Mouse (Mus musculus) midbrain, embryonic 15.5 days (tissue): ENCODE measurements around the gene Abhd17b. TPM values are rescaled to one million over a fixed set of nuclear protein-coding genes. Genes with fewer than 3 reads are reported as not detected.

Source experiments
- ATAC-seq: fragments of 200-750 bp; cut with Nextera tagmentation; replicated peaks from 2 replicates; pipeline ENCODE4 v1.8.0; 2017; ENCODE audit warnings: moderate TSS enrichment
- H3K27ac ChIP-seq: fragments of 300-500 bp; sonication (generic); 2 replicates; pipeline ENCODE4 v1.5.1; 2015; ENCODE audit warnings: mild to moderate bottlenecking, inconsistent platforms
- H3K27me3 ChIP-seq: fragments of 300-500 bp; sonication (generic); replicated peaks from 2 replicates; pipeline ENCODE4 v1.6.1; 2015; ENCODE audit warnings: inconsistent platforms
- H3K36me3 ChIP-seq: fragments of 300-500 bp; sonication (generic); replicated peaks from 2 replicates; pipeline ENCODE4 v1.6.1; 2015; ENCODE audit warnings: inconsistent platforms
- H3K4me1 ChIP-seq: fragments of 300-500 bp; sonication (generic); 2 replicates; pipeline ENCODE4 v1.6.1; 2015; ENCODE audit warnings: inconsistent platforms
- H3K4me2 ChIP-seq: fragments of 300-500 bp; sonication (generic); 2 replicates; pipeline ENCODE4 v1.6.1; 2015; ENCODE audit warnings: inconsistent platforms, mild to moderate bottlenecking, moderate library complexity
- H3K4me3 ChIP-seq: fragments of 300-500 bp; sonication (generic); 2 replicates; pipeline ENCODE4 v1.5.1; 2015; ENCODE audit warnings: mild to moderate bottlenecking, inconsistent platforms
- H3K9ac ChIP-seq: fragments of 300-500 bp; sonication (generic); 2 replicates; pipeline ENCODE4 v1.6.1; 2015; ENCODE audit warnings: mild to moderate bottlenecking, inconsistent platforms
- H3K9me3 ChIP-seq: fragments of 300-500 bp; sonication (generic); 2 replicates; pipeline ENCODE4 v1.6.1; 2016; ENCODE audit warnings: inconsistent platforms
- WGBS: fragments of 180-500 bp; shearing (Covaris S2); methylation state at CpG from one replicate; pipeline ENCODE4 v1.1.7; 2015; ENCODE audit warnings: mixed read lengths; 5-methylcytosine and 5-hydroxymethylcytosine counted together
- polyA plus RNA-seq: library from polyadenylated mRNA; unstranded; fragments of >200 nt; fragmentation: Nextera tagmentation; extraction: Ambion mirVana; gene quantifications from 2 replicates; pipeline ENCODE4 v1.2.1, GENCODE M21; 2015

Abhd17b gene
- polyA plus RNA-seq, 1 experiment from 2014 or later = 36.9 TPM

GRCm38 (mm10) chr19:21660734-21661133 is 7.7 kb downstream of the Abhd17b start:
- 92% methylated on average over 1 of the region's 1 CpGs for WGBS
- no peak for ATAC-seq
- no peaks in the 10 kb centered on the region for H3K27me3 ChIP-seq
- no peak overlapping the region for H3K27ac ChIP-seq
- H3K4me1 ChIP-seq = peaks cover 4% of the 10 kb centered on the region
- H3K4me3 ChIP-seq = no peak overlapping the region
- no peak overlapping the region for H3K4me2 ChIP-seq
- H3K9me3 ChIP-seq = no peaks in the 10 kb centered on the region
- no peaks in the 10 kb centered on the region for H3K36me3 ChIP-seq
- H3K9ac ChIP-seq = no peak overlapping the region

- ATAC-seq = no peak
- no peaks in the 10 kb centered on the region for H3K27me3 ChIP-seq
- no peaks in the 10 kb centered on the region for H3K4me1 ChIP-seq
- no peak overlapping the region for H3K27ac ChIP-seq
- no peak overlapping the region for H3K4me2 ChIP-seq
- no peaks in the 10 kb centered on the region for H3K9me3 ChIP-seq
- WGBS = 86% methylated on average over 4 of the region's 4 CpGs
- H3K36me3 ChIP-seq = no peaks in the 10 kb centered on the region
- H3K4me3 ChIP-seq = no peak overlapping the region
- H3K9ac ChIP-seq = no peak overlapping the region
These were observed 10.9 kb downstream of the Abhd17b start for GRCm38 (mm10) chr19:21663756-21664456.

DNA sequence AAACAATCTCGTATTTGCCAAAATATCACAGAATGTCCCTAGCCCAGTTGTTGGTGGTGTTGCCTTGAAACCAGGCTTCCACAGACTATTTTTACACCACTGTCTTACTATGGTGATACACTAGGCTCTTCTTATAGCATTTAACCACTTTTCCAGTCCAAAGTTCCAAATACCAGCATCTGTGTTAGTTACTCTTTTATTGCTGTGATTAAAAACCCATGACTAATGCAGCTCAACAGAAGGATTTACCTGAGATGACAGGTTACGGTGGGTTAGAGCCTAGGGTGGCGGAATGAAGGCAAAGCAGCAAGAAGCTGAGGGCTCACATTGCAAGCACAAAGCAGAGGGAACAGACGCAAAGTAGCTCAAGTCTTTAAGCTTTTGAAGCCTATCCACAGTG is 16.7 kb downstream of the Abhd17b start:
- no peaks in the 10 kb centered on the region for H3K36me3 ChIP-seq
- no peaks in the 10 kb centered on the region for H3K4me1 ChIP-seq
- H3K9ac ChIP-seq = no peak overlapping the region
- H3K27ac ChIP-seq = no peak overlapping the region
- 84% methylated on average over 4 of the region's 4 CpGs for WGBS
- no peak overlapping the region for H3K4me2 ChIP-seq
- no peaks in the 10 kb centered on the region for H3K27me3 ChIP-seq
- no peak for ATAC-seq
- no peak overlapping the region for H3K4me3 ChIP-seq
- H3K9me3 ChIP-seq = no peaks in the 10 kb centered on the region

- Histone ChIP-seq H3K4me3 (no peak overlapping the region), H3K36me3 (no peaks in the 10 kb centered on the region; the same call in 1 of the 2 replicates), H3K9ac (no peak overlapping the region), H3K4me2 (no peak overlapping the region), H3K27ac (no peak overlapping the region), H3K9me3 (no peaks in the 10 kb centered on the region), H3K27me3 (no peaks in the 10 kb centered on the region), H3K4me1 (no peaks in the 10 kb centered on the region)
- ATAC-seq = no peak
- WGBS = 97% methylated on average over 17 of the region's 17 CpGs
These were observed 21.5 kb downstream of the Abhd17b start for GRCm38 (mm10) chr19:21674354-21675096.

GRCm38 (mm10) chr19:21680091-21680490 is 27.1 kb downstream of the Abhd17b start:
- peaks cover 5% of the 10 kb centered on the region; the same call in 1 of the 2 replicates for H3K36me3 ChIP-seq
- no peak overlapping the region for H3K9ac ChIP-seq
- H3K9me3 ChIP-seq = no peaks in the 10 kb centered on the region
- H3K27me3 ChIP-seq = no peaks in the 10 kb centered on the region
- WGBS = 96% methylated on average over 3 of the region's 3 CpGs
- no peak overlapping the region for H3K4me3 ChIP-seq
- H3K27ac ChIP-seq = no peak overlapping the region
- no peaks in the 10 kb centered on the region for H3K4me1 ChIP-seq
- no peak overlapping the region for H3K4me2 ChIP-seq
- no peak for ATAC-seq

DNA sequence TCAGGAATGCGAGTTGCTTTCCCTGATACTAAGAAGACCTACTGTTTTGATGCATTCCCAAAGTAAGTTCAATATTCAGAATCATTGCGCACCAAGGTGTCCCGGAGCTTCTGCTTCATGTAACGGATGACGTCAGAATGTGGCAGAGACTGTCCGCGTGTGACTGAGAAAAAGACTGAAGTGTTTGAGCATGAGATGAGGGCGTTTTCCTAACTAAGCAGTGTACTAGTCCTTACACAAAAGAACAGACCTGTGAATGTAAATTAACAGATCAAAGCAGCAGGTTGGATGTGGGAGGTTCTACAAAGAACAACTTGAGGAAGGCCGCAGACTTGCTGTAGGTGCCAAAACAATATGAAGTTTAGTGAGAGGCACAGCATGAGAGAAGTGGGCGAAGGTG is 28.0 kb downstream of the Abhd17b start:
- Histone ChIP-seq H3K4me3 (no peak overlapping the region), H3K36me3 (peaks cover 5% of the 10 kb centered on the region; the same call in 1 of the 2 replicates), H3K4me1 (no peaks in the 10 kb centered on the region), H3K9ac (no peak overlapping the region), H3K27me3 (no peaks in the 10 kb centered on the region), H3K4me2 (no peak overlapping the region), H3K27ac (no peak overlapping the region), H3K9me3 (no peaks in the 10 kb centered on the region)
- no peak for ATAC-seq
- WGBS = 96% methylated on average over 10 of the region's 10 CpGs

- H3K4me2 ChIP-seq = no peak overlapping the region
- no peaks in the 10 kb centered on the region for H3K36me3 ChIP-seq
- peak; percentile 91 for ATAC-seq
- no peaks in the 10 kb centered on the region for H3K4me1 ChIP-seq
- no peak overlapping the region for H3K27ac ChIP-seq
- no peaks in the 10 kb centered on the region for H3K27me3 ChIP-seq
- H3K4me3 ChIP-seq = no peak overlapping the region
- no peaks in the 10 kb centered on the region for H3K9me3 ChIP-seq
- H3K9ac ChIP-seq = no peak overlapping the region
- WGBS = 74% methylated on average over 3 of the region's 3 CpGs
These were observed 60.5 kb downstream of the Abhd17b start for GRCm38 (mm10) chr19:21713260-21714031.

DNA sequence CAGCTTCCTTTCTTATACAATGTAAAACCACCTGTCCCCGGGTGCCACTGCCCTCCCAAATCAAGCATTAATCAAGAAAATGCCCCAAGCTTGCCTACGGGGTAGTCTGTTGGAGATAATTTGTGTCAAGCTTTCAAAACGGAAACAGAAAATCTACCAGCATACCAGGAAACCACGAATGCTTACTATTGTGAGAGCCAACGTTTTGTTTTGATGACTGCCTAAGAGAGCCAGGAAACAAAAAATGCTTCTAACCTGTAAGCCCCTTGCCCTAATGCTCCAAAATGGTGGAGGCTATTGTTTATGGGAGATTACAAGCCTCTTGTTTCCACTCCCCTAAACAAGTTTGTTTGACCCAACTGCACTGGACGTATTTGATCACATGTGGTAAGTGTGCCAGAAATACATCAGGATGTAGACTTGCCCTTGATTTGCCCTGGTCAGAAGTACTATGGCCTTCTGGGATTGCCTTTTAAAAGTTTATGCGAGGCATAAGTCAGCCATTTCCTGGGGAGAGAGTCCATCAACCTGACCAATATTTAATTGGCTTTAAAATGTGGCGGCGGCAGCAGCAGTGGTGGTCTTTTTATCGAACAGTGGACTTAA is 61.4 kb downstream of the Abhd17b start:
- no peak for ATAC-seq
- Histone ChIP-seq H3K9ac (no peak overlapping the region), H3K9me3 (no peaks in the 10 kb centered on the region), H3K27ac (no peak overlapping the region), H3K27me3 (no peaks in the 10 kb centered on the region), H3K4me2 (no peak overlapping the region), H3K4me3 (no peak overlapping the region), H3K4me1 (no peaks in the 10 kb centered on the region), H3K36me3 (no peaks in the 10 kb centered on the region)
- 77% methylated on average over 10 of the region's 10 CpGs for whole genome bisulfite sequencing

GRCm38 (mm10) chr19:21715005-21715442 is 62.0 kb downstream of the Abhd17b start:
- H3K4me3 ChIP-seq = no peak overlapping the region
- no peak overlapping the region for H3K27ac ChIP-seq
- WGBS = 66% methylated on average over 10 of the region's 10 CpGs
- no peak overlapping the region for H3K4me2 ChIP-seq
- no peak overlapping the region for H3K9ac ChIP-seq
- H3K36me3 ChIP-seq = no peaks in the 10 kb centered on the region
- no peak for ATAC-seq
- H3K9me3 ChIP-seq = no peaks in the 10 kb centered on the region
- H3K27me3 ChIP-seq = no peaks in the 10 kb centered on the region
- H3K4me1 ChIP-seq = no peaks in the 10 kb centered on the region

GRCm38 (mm10) chr19:21715515-21715914 is 62.5 kb downstream of the Abhd17b start:
- Histone ChIP-seq H3K4me3 (no peak overlapping the region), H3K9ac (no peak overlapping the region), H3K36me3 (no peaks in the 10 kb centered on the region), H3K9me3 (no peaks in the 10 kb centered on the region), H3K27ac (no peak overlapping the region), H3K4me2 (no peak overlapping the region), H3K4me1 (no peaks in the 10 kb centered on the region), H3K27me3 (no peaks in the 10 kb centered on the region)
- 89% methylated on average over 9 of the region's 9 CpGs for WGBS
- no peak for ATAC-seq

- Histone ChIP-seq H3K27ac (no peak overlapping the region), H3K27me3 (no peaks in the 10 kb centered on the region), H3K9ac (no peak overlapping the region), H3K4me1 (no peaks in the 10 kb centered on the region), H3K9me3 (no peaks in the 10 kb centered on the region), H3K36me3 (no peaks in the 10 kb centered on the region), H3K4me2 (no peak overlapping the region), H3K4me3 (no peak overlapping the region)
- no peak for ATAC-seq
- 90% methylated on average over 3 of the region's 3 CpGs for WGBS
These were observed 63.5 kb downstream of the Abhd17b start for GRCm38 (mm10) chr19:21716456-21716855.

DNA sequence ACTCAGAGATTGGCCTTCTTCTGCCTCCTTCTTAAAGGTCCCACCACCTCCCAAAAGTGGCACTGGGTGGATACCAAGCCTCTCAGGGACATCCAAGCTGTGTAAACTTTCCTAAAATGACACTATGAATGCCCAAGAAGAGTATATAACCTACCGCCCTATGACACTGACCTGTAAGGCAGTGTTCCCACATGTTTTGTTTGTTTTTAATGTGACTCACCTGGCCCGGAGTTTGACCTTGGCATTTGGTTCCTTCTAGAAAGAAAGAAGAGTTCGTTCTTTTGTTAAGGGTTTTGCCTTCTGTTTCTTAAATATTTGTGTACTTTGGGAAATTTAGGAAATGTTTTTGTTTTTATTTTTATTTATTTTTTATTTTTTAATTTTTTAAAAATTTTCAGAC is 66.2 kb downstream of the Abhd17b start:
- H3K4me3 ChIP-seq = no peak overlapping the region
- WGBS = 93% methylated on average over 3 of the region's 3 CpGs
- H3K36me3 ChIP-seq = no peaks in the 10 kb centered on the region
- no peak overlapping the region for H3K27ac ChIP-seq
- H3K27me3 ChIP-seq = no peaks in the 10 kb centered on the region
- no peak for ATAC-seq
- no peaks in the 10 kb centered on the region for H3K9me3 ChIP-seq
- H3K4me1 ChIP-seq = peaks cover 7% of the 10 kb centered on the region
- H3K4me2 ChIP-seq = no peak overlapping the region
- H3K9ac ChIP-seq = no peak overlapping the region
